Mouse (Mus musculus): ENCODE data around the gene Neurod4. TPM values are rescaled to one million over a fixed set of nuclear protein-coding genes. Genes with fewer than 3 reads are reported as not detected.
"Not testable (repeated sequence)": the region's sequence is repeated elsewhere in the genome, so short reads cannot be mapped to it uniquely, and the experiment has no call there.

Neurod4 gene
- polyA plus RNA-seq (2015; fragmentation: Nextera tagmentation; extraction: Ambion mirVana), result 1.9 and 2.8 TPM in 2 replicates

DNA sequence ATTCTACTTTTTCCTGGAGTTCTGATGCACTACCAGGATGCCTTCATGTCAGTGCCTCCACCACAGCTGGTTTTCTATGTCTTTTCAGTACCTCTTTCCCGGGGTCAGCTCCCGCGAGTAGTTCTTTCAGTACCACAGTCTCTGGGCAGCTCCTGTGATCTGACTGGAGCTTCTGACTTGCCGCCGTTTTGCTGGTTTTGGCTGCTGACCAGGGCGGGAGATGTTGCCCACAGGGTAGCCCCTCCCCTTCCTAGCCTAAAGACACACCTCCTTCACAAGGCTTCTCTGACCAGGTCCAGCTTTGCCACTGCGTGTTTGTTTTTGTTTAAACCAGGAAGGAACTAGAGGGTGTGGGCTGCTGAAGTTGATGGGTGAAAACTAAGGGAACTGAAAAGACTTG, at the start of gene Neurod4:
Gene Neurod4 (minus strand): TSS at position 175 of the 400 bp plus-strand sequence.
- 1% methylated on average over 7 of the region's 7 CpGs for WGBS
- peak; percentile 69 for ATAC-seq (replicated peaks)
- no peaks in the 10 kb centered on the region for H3K36me3 ChIP-seq (replicated peaks)
- peak within 1 kb of the TSS; percentile 16 for H3K4me2 ChIP-seq
- no peak within 1 kb of the TSS for H3K27ac ChIP-seq
- no peak within 1 kb of the TSS for H3K4me3 ChIP-seq
- H3K27me3 ChIP-seq (replicated peaks), result no peaks in the 10 kb centered on the region
- H3K9me3 ChIP-seq, result no peaks in the 10 kb centered on the region
- H3K9ac ChIP-seq, result no peak within 1 kb of the TSS
- H3K4me1 ChIP-seq, result no peaks in the 10 kb centered on the region

GRCm38 (mm10) chr10:130324243-130324642, 44.2 kb upstream of the Neurod4 start:
- no peak overlapping the region for H3K9ac ChIP-seq
- no peak overlapping the region for H3K27ac ChIP-seq
- no peaks in the 10 kb centered on the region for H3K9me3 ChIP-seq
- H3K27me3 ChIP-seq (replicated peaks), result no peaks in the 10 kb centered on the region
- WGBS, result 90% methylated on average over 4 of the region's 4 CpGs
- ATAC-seq (replicated peaks), result no peak
- no peaks in the 10 kb centered on the region for H3K36me3 ChIP-seq (replicated peaks)
- H3K4me2 ChIP-seq, result no peak overlapping the region
- no peak overlapping the region for H3K4me3 ChIP-seq
- H3K4me1 ChIP-seq, result no peaks in the 10 kb centered on the region

GRCm38 (mm10) chr10:130322637-130323036, 42.6 kb upstream of the Neurod4 start, which contains the start of gene Tespa1:
TSS of gene Tespa1 (plus strand) at chr10:130322870.
- Histone ChIP-seq H3K27me3 (replicated peaks) (no peaks in the 10 kb centered on the region), H3K27ac (no peak within 1 kb of the TSS), H3K4me3 (no peak within 1 kb of the TSS), H3K9ac (no peak within 1 kb of the TSS), H3K4me1 (no peaks in the 10 kb centered on the region), H3K36me3 (replicated peaks) (no peaks in the 10 kb centered on the region), H3K4me2 (no peak within 1 kb of the TSS), H3K9me3 (no peaks in the 10 kb centered on the region)
- ATAC-seq (replicated peaks), result no peak
- WGBS, result 88% methylated on average over 5 of the region's 5 CpGs

- H3K4me1 ChIP-seq, result no peaks in the 10 kb centered on the region
These were observed 42.0 kb upstream of the Neurod4 start for GRCm38 (mm10) chr10:130322062-130322461.

GRCm38 (mm10) chr10:130320715-130321114, 40.7 kb upstream of the Neurod4 start:
- 90% methylated on average over 2 of the region's 2 CpGs for WGBS
- H3K4me1 ChIP-seq, result no peaks in the 10 kb centered on the region
- no peak overlapping the region for H3K9ac ChIP-seq
- no peaks in the 10 kb centered on the region for H3K27me3 ChIP-seq (replicated peaks)
- ATAC-seq (replicated peaks), result no peak
- H3K36me3 ChIP-seq (replicated peaks), result no peaks in the 10 kb centered on the region
- no peak overlapping the region for H3K4me3 ChIP-seq
- no peak overlapping the region for H3K27ac ChIP-seq
- H3K4me2 ChIP-seq, result no peak overlapping the region
- no peaks in the 10 kb centered on the region for H3K9me3 ChIP-seq

More at GRCm38 (mm10) chr10:130322062-130322461, 42.0 kb upstream of the Neurod4 start:
- Histone ChIP-seq H3K9me3 (no peaks in the 10 kb centered on the region), H3K4me3 (no peak overlapping the region), H3K36me3 (replicated peaks) (no peaks in the 10 kb centered on the region), H3K4me2 (no peak overlapping the region), H3K27me3 (replicated peaks) (no peaks in the 10 kb centered on the region), H3K27ac (no peak overlapping the region), H3K9ac (no peak overlapping the region)
- no peak for ATAC-seq (replicated peaks)

GRCm38 (mm10) chr10:130318720-130319119, 38.7 kb upstream of the Neurod4 start:
- Histone ChIP-seq H3K4me3 (no peak overlapping the region), H3K9me3 (no peaks in the 10 kb centered on the region), H3K36me3 (replicated peaks) (no peaks in the 10 kb centered on the region), H3K4me1 (no peaks in the 10 kb centered on the region), H3K4me2 (no peak overlapping the region), H3K27me3 (replicated peaks) (no peaks in the 10 kb centered on the region), H3K27ac (no peak overlapping the region), H3K9ac (no peak overlapping the region)
- 84% methylated on average over 4 of the region's 4 CpGs for WGBS
- no peak for ATAC-seq (replicated peaks)

GRCm38 (mm10) chr10:130315846-130316245, 35.8 kb upstream of the Neurod4 start:
- no peak overlapping the region for H3K9ac ChIP-seq
- H3K4me3 ChIP-seq, result no peak overlapping the region
- H3K27ac ChIP-seq, result no peak overlapping the region
- no peaks in the 10 kb centered on the region for H3K9me3 ChIP-seq
- no peaks in the 10 kb centered on the region for H3K4me1 ChIP-seq
- H3K27me3 ChIP-seq (replicated peaks), result no peaks in the 10 kb centered on the region
- ATAC-seq (replicated peaks), result no peak
- no peaks in the 10 kb centered on the region for H3K36me3 ChIP-seq (replicated peaks)
- no peak overlapping the region for H3K4me2 ChIP-seq

- no peak overlapping the region for H3K4me3 ChIP-seq
- WGBS, result 81% methylated on average over 2 of the region's 2 CpGs
- no peaks in the 10 kb centered on the region for H3K9me3 ChIP-seq
- H3K27me3 ChIP-seq (replicated peaks), result no peaks in the 10 kb centered on the region
- no peaks in the 10 kb centered on the region for H3K4me1 ChIP-seq
- H3K36me3 ChIP-seq (replicated peaks), result no peaks in the 10 kb centered on the region
- no peak overlapping the region for H3K27ac ChIP-seq
- H3K4me2 ChIP-seq, result no peak overlapping the region
- no peak overlapping the region for H3K9ac ChIP-seq
- 0 out of 2 replicates have a peak, but pooled peaks have one; percentile 37 for ATAC-seq (replicated peaks)
These were observed 34.2 kb upstream of the Neurod4 start for GRCm38 (mm10) chr10:130314110-130314829.

DNA sequence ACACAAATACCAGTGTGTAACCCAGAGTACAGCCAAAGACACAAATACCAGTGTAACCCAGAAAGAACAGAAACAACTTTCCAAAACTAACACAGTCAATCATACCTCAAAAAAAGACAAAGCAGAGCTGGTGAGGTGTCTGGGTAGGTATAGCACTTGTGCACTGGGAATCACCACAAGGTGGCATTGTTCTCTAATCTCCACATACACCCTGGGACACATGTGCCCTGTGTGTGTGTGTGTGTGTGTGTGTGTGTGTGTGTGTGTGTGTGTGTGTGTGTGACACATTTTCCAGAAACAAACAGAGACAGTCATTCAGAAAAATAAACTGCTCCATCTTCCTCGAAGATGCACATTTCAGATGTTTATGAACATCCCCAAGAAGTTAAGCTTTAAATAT, 33.5 kb upstream of the Neurod4 start:
- no peak overlapping the region for H3K4me3 ChIP-seq
- no peaks in the 10 kb centered on the region for H3K36me3 ChIP-seq (replicated peaks)
- no peaks in the 10 kb centered on the region for H3K4me1 ChIP-seq
- WGBS, result 88% methylated on average over 1 of the region's 1 CpGs
- H3K4me2 ChIP-seq, result no peak overlapping the region
- H3K9ac ChIP-seq, result no peak overlapping the region
- H3K27ac ChIP-seq, result no peak overlapping the region
- no peaks in the 10 kb centered on the region for H3K27me3 ChIP-seq (replicated peaks)
- ATAC-seq (replicated peaks), result no peak
- H3K9me3 ChIP-seq, result no peaks in the 10 kb centered on the region

- no peaks in the 10 kb centered on the region for H3K27me3 ChIP-seq (replicated peaks)
- H3K27ac ChIP-seq, result no peak overlapping the region
- no peaks in the 10 kb centered on the region for H3K4me1 ChIP-seq
- H3K9ac ChIP-seq, result no peak overlapping the region
- no peak for ATAC-seq (replicated peaks)
- H3K9me3 ChIP-seq, result no peaks in the 10 kb centered on the region
- WGBS, result 85% methylated on average over 2 of the region's 2 CpGs
- no peak overlapping the region for H3K4me3 ChIP-seq
- no peaks in the 10 kb centered on the region for H3K36me3 ChIP-seq (replicated peaks)
- no peak overlapping the region for H3K4me2 ChIP-seq
These were observed 31.6 kb upstream of the Neurod4 start for GRCm38 (mm10) chr10:130311534-130312227.

DNA sequence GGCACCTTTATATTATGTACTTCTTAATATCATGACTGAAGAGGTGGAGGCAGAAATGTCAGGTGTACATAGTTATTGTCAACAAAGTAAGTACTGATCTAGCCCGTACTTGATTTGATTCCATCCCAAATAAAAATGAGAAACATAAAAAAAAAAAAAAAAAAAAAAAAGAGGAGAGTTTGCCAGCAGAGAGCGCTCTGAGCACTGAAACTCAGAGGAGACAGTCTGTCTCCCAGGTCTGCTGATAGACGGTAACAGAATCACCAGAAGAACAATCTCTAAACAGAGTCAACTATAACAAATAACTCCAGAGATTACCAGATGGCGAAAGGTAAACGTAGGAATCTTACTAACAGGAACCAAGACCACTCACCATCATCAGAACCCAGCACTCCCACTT, 24.1 kb upstream of the Neurod4 start:
- H3K9ac ChIP-seq; H3K36me3 ChIP-seq (replicated peaks); ATAC-seq (replicated peaks); H3K27me3 ChIP-seq (replicated peaks); H3K4me3 ChIP-seq; H3K4me2 ChIP-seq; H3K27ac ChIP-seq; H3K4me1 ChIP-seq; H3K9me3 ChIP-seq: not testable (repeated sequence)
- WGBS, result 81% methylated on average over 5 of the region's 5 CpGs

- H3K36me3 ChIP-seq (replicated peaks); H3K9ac ChIP-seq; H3K4me2 ChIP-seq; H3K4me1 ChIP-seq; ATAC-seq (replicated peaks); H3K27me3 ChIP-seq (replicated peaks); H3K9me3 ChIP-seq; H3K4me3 ChIP-seq; H3K27ac ChIP-seq: not testable (repeated sequence)
- 19% methylated on average over 4 of the region's 4 CpGs for WGBS
These were observed 18.7 kb upstream of the Neurod4 start for GRCm38 (mm10) chr10:130298748-130299147.
